Mouse (Mus musculus) kidney, adult 18-20 months (tissue): ENCODE measurements at regions not wholly inside any gene's neighbourhood (a gene's known extent, or its start where the extent isn't known, plus 50 kb on each side); places are given as distances from the start of the nearest gene placed in this dataset.

ENCODE experiments used
- DNase-seq: peaks from one replicate; pipeline ENCODE4 v3.0.0; 2021

GRCm38 (mm10) chr4:72480535-72480934, 279.8 kb upstream of the Tle1 start:
- DNase-seq = no peak

DNA sequence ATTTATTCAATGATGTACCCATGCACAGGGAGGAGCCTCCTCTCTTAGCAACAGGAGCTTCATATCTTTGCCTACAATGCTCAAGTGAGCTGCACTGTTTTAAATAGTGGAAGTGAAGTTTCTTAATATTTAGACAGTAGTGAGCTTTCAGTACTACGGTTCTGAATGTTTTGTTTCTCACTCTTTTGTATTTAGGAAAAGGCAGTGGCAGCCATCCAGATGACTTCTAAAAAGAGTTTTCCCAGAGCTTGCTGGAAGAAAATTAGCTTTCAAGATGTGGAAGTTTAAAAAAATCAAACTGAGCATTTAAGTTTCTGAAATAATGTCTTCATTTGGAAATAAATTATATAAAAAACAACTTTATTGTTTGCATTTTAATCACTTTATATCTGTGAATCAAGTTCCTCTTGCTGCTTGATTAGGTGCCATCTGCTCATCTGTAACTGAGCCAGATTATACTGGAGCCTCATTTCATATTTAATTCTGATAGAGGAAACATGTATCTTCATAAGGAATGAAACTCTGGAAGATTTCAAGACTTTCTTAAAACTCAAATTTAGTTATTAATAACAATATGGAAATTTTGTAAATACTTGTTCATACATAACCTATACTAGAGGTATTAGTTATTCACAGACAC, 268.6 kb upstream of the Tle1 start:
- DNase-seq = no peak

GRCm38 (mm10) chr4:72444177-72444770, 243.6 kb upstream of the Tle1 start:
- DNase-seq = no peak

DNA sequence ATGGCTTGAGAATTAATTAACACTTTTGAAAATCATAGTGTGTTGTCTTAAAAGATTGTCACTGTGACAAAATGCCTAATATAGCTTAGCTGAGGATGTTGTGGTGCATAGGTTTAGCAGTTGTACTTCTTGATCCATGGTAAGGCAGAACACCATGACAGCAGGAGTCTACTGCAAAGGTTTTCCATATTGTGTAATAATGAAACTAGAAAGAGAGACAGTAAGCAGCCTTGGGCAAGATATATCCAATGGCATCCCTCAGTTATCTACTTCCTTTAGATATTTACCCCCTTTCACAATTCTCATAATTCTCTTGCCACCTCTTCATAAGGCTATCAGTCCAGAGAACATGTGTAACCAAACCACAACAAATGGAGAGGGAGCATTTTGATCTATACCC, 236.6 kb upstream of the Tle1 start:
- no peak for DNase-seq

DNA sequence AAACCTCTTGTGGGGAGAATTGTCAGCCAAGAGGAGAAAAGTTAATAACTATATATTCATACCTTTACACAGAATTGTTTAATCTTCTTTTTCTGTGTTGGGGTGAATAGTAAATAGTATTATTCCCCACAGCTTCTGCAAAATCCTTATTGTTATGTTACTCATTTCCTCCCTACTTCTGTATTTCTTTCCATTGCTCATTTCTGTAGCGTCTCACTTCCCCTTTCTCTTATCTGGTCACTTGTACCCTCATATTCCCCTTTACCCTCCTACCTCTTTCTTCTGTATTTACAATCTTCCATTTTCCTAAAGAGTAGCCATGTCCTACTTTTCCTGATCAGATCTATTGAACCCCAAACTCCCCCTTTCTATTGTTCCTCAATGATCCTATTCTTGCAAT, 224.6 kb upstream of the Tle1 start:
- DNase-seq = no peak

GRCm38 (mm10) chr4:72412100-72412788, 211.5 kb upstream of the Tle1 start:
- no peak for DNase-seq

DNA sequence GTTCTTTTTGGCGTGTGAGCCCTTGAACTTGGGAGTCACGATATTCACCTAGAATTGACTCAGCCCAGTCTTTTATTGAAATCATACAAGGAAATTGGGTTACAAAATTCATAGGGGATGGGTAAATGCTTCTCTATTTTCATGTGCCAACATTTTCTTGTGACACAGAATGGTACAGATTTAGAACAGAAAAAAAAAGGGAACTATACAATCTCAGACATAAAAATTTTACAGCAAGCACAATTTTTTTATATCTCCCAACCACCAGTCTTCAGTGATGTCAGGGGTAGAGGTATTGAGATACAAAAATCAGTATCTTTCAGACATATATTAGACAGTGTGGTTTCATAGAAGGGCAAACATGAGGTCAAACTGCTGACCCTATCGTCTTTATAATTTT, 210.6 kb upstream of the Tle1 start:
- no peak for DNase-seq

DNA sequence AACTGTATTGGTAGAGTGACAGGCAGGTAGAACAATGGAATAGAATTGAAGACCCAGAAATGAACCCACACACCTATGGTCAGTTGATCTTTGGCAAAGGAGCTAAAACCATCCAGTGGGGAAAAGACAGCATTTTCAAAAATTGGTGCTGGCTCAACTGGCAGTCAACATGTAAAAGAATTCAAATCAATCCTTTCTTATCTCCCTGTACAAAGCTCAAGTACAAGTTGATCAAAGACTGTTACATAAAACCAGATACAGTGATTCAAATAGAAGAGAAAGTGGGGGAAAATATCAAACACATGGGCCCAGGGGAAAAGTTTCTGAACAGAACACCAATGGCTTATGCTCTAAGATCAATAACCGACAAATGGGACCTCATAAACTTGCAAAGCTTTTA, 200.0 kb upstream of the Tle1 start:
- no peak for DNase-seq

- no peak for DNase-seq
Observed at GRCm38 (mm10) chr4:72391887-72392435, 191.2 kb upstream of the Tle1 start.

GRCm38 (mm10) chr4:72389811-72390625, 189.3 kb upstream of the Tle1 start:
- DNase-seq = no peak

GRCm38 (mm10) chr4:72384901-72385264, 184.2 kb upstream of the Tle1 start:
- peak; percentile 15 for DNase-seq

DNA sequence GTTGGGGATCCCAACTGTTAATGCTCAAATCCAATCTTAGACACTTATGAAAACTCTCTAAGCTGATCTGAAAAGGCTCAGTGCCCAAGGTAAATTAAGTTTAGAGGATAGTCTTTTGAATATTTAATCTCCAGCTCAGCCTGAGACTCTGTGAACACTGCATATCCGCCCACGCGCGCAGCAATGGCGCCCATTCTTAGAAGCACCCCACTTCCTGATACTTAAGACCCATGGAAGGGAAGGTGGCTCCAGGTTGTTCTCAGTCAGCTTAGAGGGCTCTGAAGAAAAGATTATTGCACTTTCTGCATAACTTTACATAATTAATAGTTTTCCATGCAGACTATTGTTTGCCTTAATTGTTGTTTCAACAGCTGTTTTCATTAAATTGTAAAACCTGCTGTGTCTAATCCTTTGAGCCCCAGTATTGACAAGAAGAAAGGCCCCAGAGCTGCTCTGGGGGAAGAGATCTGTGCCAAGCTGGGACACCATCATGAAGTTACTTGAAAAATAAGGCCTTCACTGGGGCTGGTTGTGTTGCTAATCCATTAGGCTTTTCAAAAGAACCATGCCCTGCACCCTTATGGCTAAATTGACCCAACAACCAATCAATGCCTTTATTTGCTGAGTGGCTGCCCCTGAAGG, 183.7 kb upstream of the Tle1 start:
- DNase-seq = no peak

GRCm38 (mm10) chr4:72383729-72384128, 183.0 kb upstream of the Tle1 start:
- no peak for DNase-seq

DNA sequence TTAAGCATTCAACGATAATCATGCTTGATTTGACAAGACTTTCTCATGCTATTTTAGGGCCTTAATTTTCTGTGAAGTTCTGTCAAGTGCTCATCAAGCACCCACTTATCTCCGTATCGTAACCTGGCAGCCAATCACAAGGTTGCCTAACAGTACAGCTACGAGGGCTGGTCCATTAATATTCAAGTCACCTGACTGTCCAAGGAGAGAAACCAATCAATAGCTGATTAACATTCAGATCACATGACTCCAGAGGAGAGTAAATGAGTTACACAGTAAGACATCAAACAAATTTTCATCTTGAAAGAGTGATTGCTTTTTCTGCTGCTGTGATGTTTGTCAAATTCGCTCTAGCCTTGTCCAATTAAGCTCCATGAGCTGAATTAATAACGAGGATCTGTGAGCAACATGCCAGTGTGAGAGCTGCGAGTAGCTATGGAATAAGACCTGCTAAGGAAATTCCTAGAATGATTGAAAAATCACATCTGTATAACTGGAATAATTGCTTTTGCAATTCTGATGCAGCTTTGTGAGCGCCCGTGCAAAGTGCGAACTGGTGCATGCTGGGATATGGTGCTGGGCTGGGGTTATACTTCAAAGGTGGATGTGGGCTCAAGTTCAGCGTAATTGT, 181.9 kb upstream of the Tle1 start:
- DNase-seq = no peak

- DNase-seq = no peak
Observed at GRCm38 (mm10) chr4:72381742-72382141, 181.0 kb upstream of the Tle1 start.

DNA sequence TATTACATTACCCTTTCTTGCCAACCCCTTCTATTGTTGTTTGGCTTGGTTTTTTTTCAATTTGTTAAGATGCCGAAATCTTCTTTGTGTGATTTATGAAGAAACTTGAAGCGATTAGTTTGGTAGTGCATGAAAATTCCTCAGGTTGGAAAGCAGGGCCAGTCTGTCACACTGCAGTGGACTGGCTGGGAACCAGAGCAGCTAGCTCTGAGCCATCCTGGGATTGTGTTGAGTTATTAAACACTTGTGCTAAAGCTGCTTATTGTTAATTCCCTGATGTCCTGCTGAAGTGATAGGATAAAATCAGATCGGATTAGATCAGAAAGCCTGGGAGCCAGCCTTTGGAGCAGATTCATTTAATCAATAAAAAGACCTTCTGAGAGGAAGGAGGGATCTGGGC, 180.4 kb upstream of the Tle1 start:
- DNase-seq = no peak

- DNase-seq = peak; percentile 9
Observed at GRCm38 (mm10) chr4:72379515-72379914, 178.8 kb upstream of the Tle1 start.

DNA sequence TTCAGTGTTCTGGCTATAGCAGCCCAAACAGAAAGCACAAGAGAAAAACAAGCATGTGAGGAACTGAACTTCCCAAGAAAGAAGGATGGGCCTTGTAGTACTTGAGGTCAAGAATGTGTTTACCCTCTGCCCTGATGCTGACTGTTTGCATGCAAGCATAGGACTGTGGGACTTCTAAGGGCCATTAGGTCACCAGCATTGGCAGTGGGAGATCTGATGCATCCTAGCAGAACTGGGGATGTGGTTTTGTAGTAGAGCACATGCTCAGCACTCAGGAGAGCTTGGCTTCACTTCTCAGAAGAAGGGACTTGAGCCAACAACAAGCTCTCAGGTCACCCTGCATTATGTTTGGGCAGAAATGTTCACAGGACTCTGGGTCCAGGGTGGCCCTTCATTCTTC, 178.3 kb upstream of the Tle1 start:
- peak; percentile 30 for DNase-seq

DNA sequence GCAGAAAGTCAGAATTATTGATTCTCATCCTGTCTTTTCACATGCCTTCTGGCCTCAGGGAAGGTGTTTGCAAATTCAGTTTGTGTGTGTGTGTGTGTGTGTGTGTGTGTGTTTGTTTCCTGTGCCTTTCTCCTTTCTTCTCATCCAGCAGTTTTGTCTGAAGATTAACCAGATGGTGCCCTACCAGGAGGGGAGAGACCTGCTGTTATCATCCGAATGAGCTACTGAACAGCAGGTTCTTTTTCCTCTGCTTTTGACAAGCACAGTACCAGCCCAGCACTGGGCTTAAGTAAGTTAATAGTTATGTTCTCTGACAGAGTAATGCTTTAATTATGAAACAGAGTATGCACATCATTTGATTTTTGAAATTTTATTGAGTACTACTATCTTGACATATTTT, 176.8 kb upstream of the Tle1 start:
- DNase-seq = no peak

GRCm38 (mm10) chr4:72351985-72352384, 151.3 kb upstream of the Tle1 start:
- DNase-seq = no peak

- no peak for DNase-seq
Observed at GRCm38 (mm10) chr4:72331882-72332281, 131.2 kb upstream of the Tle1 start.

DNA sequence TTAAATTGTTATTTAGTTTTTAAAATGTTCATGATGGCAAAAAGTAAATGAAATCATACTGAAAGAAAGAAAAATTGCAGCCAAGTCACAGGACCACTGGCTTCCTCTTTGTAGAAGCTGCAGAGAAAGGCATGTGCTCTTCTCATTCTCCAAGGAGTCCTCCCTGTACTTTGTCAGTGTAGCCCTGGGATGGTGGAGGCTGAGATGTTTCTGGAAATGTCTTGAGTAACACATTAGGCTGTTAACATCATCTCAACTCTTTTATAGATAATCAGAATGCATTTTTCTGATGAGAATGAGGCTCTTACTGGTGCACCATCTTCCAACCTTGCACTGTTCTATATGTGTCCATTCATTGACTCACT, 128.3 kb upstream of the Tle1 start:
- DNase-seq = no peak
